ENCODE assay signal across 1 mouse cellular context in genomic region chr19:8723574-8724346, GRCm38 (mm10).
TF ChIP-seq lines count a peak whose summit lies in the region.

No protein-coding gene starts in this region.

TF ChIP-seq in MEL, 35 proteins besides CTCF, POLR2A, EP300 and RAD21:
- TF ChIP-seq ELF1 (IDR thresholded peaks at IDR 0.05; ENCODE audit: low read depth, low read length) (no peak), ZKSCAN1 (IDR thresholded peaks at IDR 0.05; ENCODE audit: low read depth, low read length) (no peak), CHD1 (IDR thresholded peaks at IDR 0.05; ENCODE audit: low read depth, low read length) (peak; percentile 99), RCOR1 (IDR thresholded peaks at IDR 0.05; ENCODE audit: low read depth, low read length) (no peak), TAL1 (IDR thresholded peaks at IDR 0.05; ENCODE audit: low read length) (no peak), POLR2AphosphoS2 (IDR thresholded peaks at IDR 0.05; ENCODE audit: low read length) (peak; percentile 96), E2F4 (IDR thresholded peaks at IDR 0.05; ENCODE audit: borderline replicate concordance, low read depth, low read length) (no peak), UBTF (IDR thresholded peaks at IDR 0.05; ENCODE audit: borderline replicate concordance, insufficient read depth, low read depth, low read length) (no peak), POLR2AphosphoS5 (IDR thresholded peaks at IDR 0.05; ENCODE audit: borderline replicate concordance, low read depth, low read length) (peak; percentile 26; the same call in 1 of the 2 replicates), SIN3A (IDR thresholded peaks at IDR 0.05; ENCODE audit: low read length) (peak; percentile 67), KAT2A (conservative IDR thresholded peaks at IDR 0.05; ENCODE audit: low read depth, low read length) (peak; percentile 55), MAX (IDR thresholded peaks at IDR 0.05; ENCODE audit: low read length) (no peak; the same call in 1 of the 2 replicates), MEF2A (IDR thresholded peaks at IDR 0.05; ENCODE audit: extremely low read depth, insufficient replicate concordance, low read depth, low read length, poor library complexity, severe bottlenecking) (no peak), ZMIZ1 (IDR thresholded peaks at IDR 0.05; ENCODE audit: low read depth, low read length) (peak; percentile 84), MAFK (IDR thresholded peaks at IDR 0.05; ENCODE audit: borderline replicate concordance, low read depth, low read length) (no peak)
